Mouse (Mus musculus): ENCODE results near the gene Id3.
A peak's percentile ranks its signal among the peaks of the same experiment; 100 is the strongest.

Id3 gene

GRCm38 (mm10) chr4:136142267-136143192 is 767 bp upstream of the Id3 start:
- peaks cover 4% of the 10 kb centered on the region; the same call in 1 of the 2 replicates for H3K9me3 ChIP-seq (ENCODE audit: low read length)
- no peak for TF ChIP-seq NANOG (IDR thresholded peaks at IDR 0.05; ENCODE audit: borderline replicate concordance, low read length)
- TF ChIP-seq POU5F1 (IDR thresholded peaks at IDR 0.05; ENCODE audit: borderline replicate concordance, low read length) = no peak
- no peak for TF ChIP-seq CTCF (conservative IDR thresholded peaks at IDR 0.05; ENCODE audit: low read length)
- H3K4me1 ChIP-seq (replicated peaks; ENCODE audit: low read depth, low read length) = peaks cover 66% of the 10 kb centered on the region
- peak overlapping the region; percentile 92 for H3K4me3 ChIP-seq (replicated peaks; ENCODE audit: low read length)
- H3K36me3 ChIP-seq (ENCODE audit: insufficient read depth, low read length) = 0 out of 2 replicates have a peak, but pooled peaks cover 9% of the 10 kb centered on the region
- H3K27me3 ChIP-seq (ENCODE audit: insufficient read depth, low read length) = peaks cover 79% of the 10 kb centered on the region

DNA sequence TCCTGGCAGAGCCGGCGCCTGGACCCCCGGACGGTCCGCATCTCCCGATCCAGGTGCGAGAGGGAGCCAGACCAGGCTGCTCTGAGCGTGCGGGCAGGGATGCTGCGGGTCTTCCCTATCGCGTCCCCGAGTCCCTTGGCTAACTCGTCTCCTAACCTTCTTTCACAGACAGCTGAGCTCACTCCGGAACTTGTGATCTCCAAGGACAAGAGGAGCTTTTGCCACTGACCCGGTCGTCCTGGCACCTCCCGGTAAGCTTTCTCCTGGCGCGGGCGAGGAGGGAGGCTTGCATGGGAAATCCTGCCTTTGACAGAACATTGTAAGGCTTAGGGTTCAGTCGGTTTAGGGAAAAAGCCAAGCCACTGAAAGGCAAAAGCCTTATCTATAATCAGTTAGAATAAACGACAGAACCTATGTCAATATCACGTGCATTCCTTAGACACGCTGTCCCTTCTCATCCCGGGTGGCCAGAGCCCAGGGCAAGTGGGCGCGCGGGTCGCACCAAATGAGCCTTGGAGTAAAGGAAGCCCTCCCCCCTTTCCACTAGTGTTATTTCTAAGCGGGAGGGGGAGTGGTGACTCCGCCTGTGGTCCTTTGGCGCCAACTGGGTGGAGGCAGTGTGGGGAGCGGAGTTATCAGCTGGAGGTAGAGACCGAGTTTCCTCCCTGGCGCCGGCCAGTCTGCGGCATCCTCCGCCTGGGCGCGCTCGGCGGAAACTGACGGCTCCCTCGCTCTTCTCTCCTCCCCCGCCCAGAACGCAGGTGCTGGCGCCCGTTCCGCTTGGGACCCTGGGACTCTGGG is 1.0 kb downstream of the Id3 start:
- H3K4me1 ChIP-seq (replicated peaks; ENCODE audit: low read depth, low read length) = peaks cover 77% of the 10 kb centered on the region
- H3K27me3 ChIP-seq (ENCODE audit: insufficient read depth, low read length) = peaks cover 64% of the 10 kb centered on the region
- H3K9me3 ChIP-seq (ENCODE audit: low read length) = peaks cover 4% of the 10 kb centered on the region; the same call in 1 of the 2 replicates
- TF ChIP-seq NANOG (IDR thresholded peaks at IDR 0.05; ENCODE audit: borderline replicate concordance, low read length) (no peak), POU5F1 (IDR thresholded peaks at IDR 0.05; ENCODE audit: borderline replicate concordance, low read length) (no peak), CTCF (conservative IDR thresholded peaks at IDR 0.05; ENCODE audit: low read length) (no peak)
- peak overlapping the region; percentile 92 for H3K4me3 ChIP-seq (replicated peaks; ENCODE audit: low read length)
- 0 out of 2 replicates have a peak, but pooled peaks cover 9% of the 10 kb centered on the region for H3K36me3 ChIP-seq (ENCODE audit: insufficient read depth, low read length)

DNA sequence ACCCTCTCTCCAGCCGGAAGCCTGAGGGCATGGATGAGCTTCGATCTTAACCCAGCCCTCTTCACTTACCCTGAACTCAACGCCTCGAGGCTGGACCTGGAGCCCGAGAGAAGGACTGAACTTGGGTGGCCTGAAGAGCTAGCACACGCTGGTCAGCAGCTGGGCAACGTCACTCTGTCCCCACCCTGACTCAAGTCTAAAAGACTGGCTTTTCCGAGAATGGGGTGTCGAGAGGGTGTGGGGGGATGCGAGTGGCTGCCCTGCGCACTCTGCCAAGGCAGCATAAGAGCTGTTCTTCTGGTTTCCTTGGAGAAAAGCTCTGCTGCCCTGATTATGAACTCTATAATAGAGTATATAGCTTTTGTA is 1.6 kb downstream of the Id3 start:
- Histone ChIP-seq H3K9me3 (ENCODE audit: low read length) (peaks cover 4% of the 10 kb centered on the region; the same call in 1 of the 2 replicates), H3K36me3 (ENCODE audit: insufficient read depth, low read length) (0 out of 2 replicates have a peak, but pooled peaks cover 9% of the 10 kb centered on the region), H3K27me3 (ENCODE audit: insufficient read depth, low read length) (peaks cover 59% of the 10 kb centered on the region), H3K4me1 (replicated peaks; ENCODE audit: low read depth, low read length) (peaks cover 74% of the 10 kb centered on the region), H3K4me3 (replicated peaks; ENCODE audit: low read length) (peak overlapping the region; percentile 92)
- TF ChIP-seq POU5F1 (IDR thresholded peaks at IDR 0.05; ENCODE audit: borderline replicate concordance, low read length) (no peak), CTCF (conservative IDR thresholded peaks at IDR 0.05; ENCODE audit: low read length) (no peak), NANOG (IDR thresholded peaks at IDR 0.05; ENCODE audit: borderline replicate concordance, low read length) (no peak)

GRCm38 (mm10) chr4:136145362-136145885 is 2.1 kb downstream of the Id3 start:
- peak overlapping the region; percentile 92 for H3K4me3 ChIP-seq (replicated peaks; ENCODE audit: low read length)
- H3K36me3 ChIP-seq (ENCODE audit: insufficient read depth, low read length) = 0 out of 2 replicates have a peak, but pooled peaks cover 9% of the 10 kb centered on the region
- H3K4me1 ChIP-seq (replicated peaks; ENCODE audit: low read depth, low read length) = peaks cover 74% of the 10 kb centered on the region
- TF ChIP-seq CTCF (conservative IDR thresholded peaks at IDR 0.05; ENCODE audit: low read length) = no peak
- no peak for TF ChIP-seq NANOG (IDR thresholded peaks at IDR 0.05; ENCODE audit: borderline replicate concordance, low read length)
- TF ChIP-seq POU5F1 (IDR thresholded peaks at IDR 0.05; ENCODE audit: borderline replicate concordance, low read length) = no peak
- peaks cover 4% of the 10 kb centered on the region; the same call in 1 of the 2 replicates for H3K9me3 ChIP-seq (ENCODE audit: low read length)
- H3K27me3 ChIP-seq (ENCODE audit: insufficient read depth, low read length) = peaks cover 60% of the 10 kb centered on the region

DNA sequence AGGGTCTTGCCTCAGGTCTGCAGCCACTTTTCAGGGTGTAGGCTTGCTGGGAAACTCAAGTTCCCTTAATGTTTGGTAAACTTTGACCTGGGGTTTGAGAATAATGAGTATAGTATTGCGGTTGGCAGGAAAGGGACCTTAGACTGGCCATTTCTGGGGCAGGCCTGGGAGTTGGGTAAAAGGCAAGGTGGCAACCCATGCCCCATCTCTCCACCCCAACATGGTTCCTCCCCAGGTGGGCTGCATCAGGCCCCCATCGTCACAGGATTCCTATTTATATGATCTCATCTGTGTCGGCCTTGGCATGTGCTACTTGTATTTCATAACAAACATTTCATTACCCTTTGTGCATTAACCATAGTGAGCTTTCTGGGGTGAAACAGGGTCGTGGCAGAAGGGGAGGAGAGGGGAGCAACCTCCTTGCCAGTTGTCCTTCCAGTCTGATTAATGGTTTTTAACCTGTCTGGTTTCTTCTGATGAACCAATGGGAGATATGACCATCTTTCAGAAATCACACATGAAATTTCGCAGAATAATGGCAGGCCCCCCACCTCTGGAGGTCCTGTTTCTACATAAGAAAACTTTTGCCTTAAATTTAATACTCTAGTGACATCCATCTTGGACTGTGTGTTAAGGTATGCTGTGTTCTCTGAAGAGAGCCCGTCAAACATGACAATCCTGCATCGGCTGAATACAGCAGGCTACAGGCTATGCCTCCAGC is 2.9 kb downstream of the Id3 start:
- 0 out of 2 replicates have a peak, but pooled peaks cover 9% of the 10 kb centered on the region for H3K36me3 ChIP-seq (ENCODE audit: insufficient read depth, low read length)
- H3K27me3 ChIP-seq (ENCODE audit: insufficient read depth, low read length) = peaks cover 61% of the 10 kb centered on the region
- H3K4me1 ChIP-seq (replicated peaks; ENCODE audit: low read depth, low read length) = peaks cover 74% of the 10 kb centered on the region
- TF ChIP-seq CTCF (conservative IDR thresholded peaks at IDR 0.05; ENCODE audit: low read length) (no peak), POU5F1 (IDR thresholded peaks at IDR 0.05; ENCODE audit: borderline replicate concordance, low read length) (no peak), NANOG (IDR thresholded peaks at IDR 0.05; ENCODE audit: borderline replicate concordance, low read length) (no peak)
- H3K9me3 ChIP-seq (ENCODE audit: low read length) = peaks cover 4% of the 10 kb centered on the region; the same call in 1 of the 2 replicates
- H3K4me3 ChIP-seq (replicated peaks; ENCODE audit: low read length) = peak overlapping the region; percentile 92

DNA sequence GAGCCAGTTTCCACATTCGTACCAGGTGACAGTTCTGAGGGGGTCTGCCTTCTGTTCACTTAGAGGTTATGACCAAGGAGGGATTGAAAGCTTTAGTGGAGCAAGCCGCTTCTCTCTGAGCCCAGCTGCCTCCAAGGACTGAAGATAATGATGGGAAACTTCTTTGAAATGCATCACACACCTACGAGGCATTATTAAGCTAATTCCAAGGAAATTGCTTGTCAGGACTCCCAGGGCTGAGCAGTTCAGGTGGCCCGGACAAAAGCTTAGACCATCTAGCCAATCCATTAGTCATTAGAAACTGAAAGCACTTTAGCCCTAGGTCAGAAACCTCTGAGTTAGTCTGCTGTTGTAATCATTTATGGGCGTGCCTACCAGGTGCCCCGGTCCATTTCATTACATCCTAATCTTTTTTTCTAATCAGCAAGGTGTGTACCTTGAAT is 3.4 kb downstream of the Id3 start:
- TF ChIP-seq POU5F1 (IDR thresholded peaks at IDR 0.05; ENCODE audit: borderline replicate concordance, low read length) (peak; percentile 95), CTCF (conservative IDR thresholded peaks at IDR 0.05; ENCODE audit: low read length) (no peak), NANOG (IDR thresholded peaks at IDR 0.05; ENCODE audit: borderline replicate concordance, low read length) (peak; percentile 100)
- Histone ChIP-seq H3K27me3 (ENCODE audit: insufficient read depth, low read length) (peaks cover 61% of the 10 kb centered on the region), H3K9me3 (ENCODE audit: low read length) (peaks cover 4% of the 10 kb centered on the region; the same call in 1 of the 2 replicates), H3K4me1 (replicated peaks; ENCODE audit: low read depth, low read length) (peaks cover 77% of the 10 kb centered on the region), H3K36me3 (ENCODE audit: insufficient read depth, low read length) (0 out of 2 replicates have a peak, but pooled peaks cover 9% of the 10 kb centered on the region), H3K4me3 (replicated peaks; ENCODE audit: low read length) (peak overlapping the region; percentile 92)

GRCm38 (mm10) chr4:136147436-136148135 is 4.3 kb downstream of the Id3 start:
- H3K9me3 ChIP-seq (ENCODE audit: low read length) = peaks cover 4% of the 10 kb centered on the region; the same call in 1 of the 2 replicates
- TF ChIP-seq NANOG (IDR thresholded peaks at IDR 0.05; ENCODE audit: borderline replicate concordance, low read length) (no peak), CTCF (conservative IDR thresholded peaks at IDR 0.05; ENCODE audit: low read length) (no peak), POU5F1 (IDR thresholded peaks at IDR 0.05; ENCODE audit: borderline replicate concordance, low read length) (no peak)
- 0 out of 2 replicates have a peak, but pooled peaks cover 9% of the 10 kb centered on the region for H3K36me3 ChIP-seq (ENCODE audit: insufficient read depth, low read length)
- peak overlapping the region; percentile 69 for H3K4me3 ChIP-seq (replicated peaks; ENCODE audit: low read length)
- H3K4me1 ChIP-seq (replicated peaks; ENCODE audit: low read depth, low read length) = peaks cover 69% of the 10 kb centered on the region
- H3K27me3 ChIP-seq (ENCODE audit: insufficient read depth, low read length) = peaks cover 53% of the 10 kb centered on the region
